Mouse (Mus musculus): ENCODE measurements around the gene Padi3. TPM values are rescaled to one million over a fixed set of nuclear protein-coding genes. Genes with fewer than 3 reads are reported as not detected.

The Padi3 gene
- polyA plus RNA-seq, 1 experiment, result not detected

DNA sequence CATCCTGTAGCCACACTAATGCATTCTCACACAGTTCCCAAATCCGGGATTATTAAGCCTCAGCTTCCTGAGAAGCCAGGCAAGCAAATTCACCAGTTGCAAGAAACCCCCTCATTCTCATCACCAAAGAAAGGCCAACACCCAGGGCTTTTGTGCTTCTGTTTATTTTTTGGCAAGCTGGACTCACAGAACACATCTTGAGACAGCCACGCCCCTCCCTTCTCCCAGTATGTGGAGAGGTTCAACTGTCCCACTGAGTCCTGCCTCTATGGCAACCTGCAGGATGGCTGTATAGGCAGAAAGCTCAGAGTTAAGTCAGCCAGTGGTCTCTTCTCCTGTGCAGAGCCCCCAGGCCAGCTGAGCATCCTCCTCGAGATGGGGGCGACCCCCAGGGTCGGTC is 25.2 kb downstream of the Padi3 start:
- no peak overlapping the region for H3K27ac ChIP-seq (ENCODE audit: insufficient read depth, low read length)
- no peaks in the 10 kb centered on the region for H3K4me1 ChIP-seq (ENCODE audit: control insufficient read depth, insufficient read depth, low read length)
- no peak overlapping the region for H3K4me3 ChIP-seq (ENCODE audit: insufficient read depth, low read length)
- no peak for TF ChIP-seq CTCF (IDR thresholded peaks at IDR 0.05; ENCODE audit: borderline replicate concordance, insufficient read depth, low read length)
- no peak for TF ChIP-seq POLR2A (IDR thresholded peaks at IDR 0.05; ENCODE audit: low read depth, low read length)

DNA sequence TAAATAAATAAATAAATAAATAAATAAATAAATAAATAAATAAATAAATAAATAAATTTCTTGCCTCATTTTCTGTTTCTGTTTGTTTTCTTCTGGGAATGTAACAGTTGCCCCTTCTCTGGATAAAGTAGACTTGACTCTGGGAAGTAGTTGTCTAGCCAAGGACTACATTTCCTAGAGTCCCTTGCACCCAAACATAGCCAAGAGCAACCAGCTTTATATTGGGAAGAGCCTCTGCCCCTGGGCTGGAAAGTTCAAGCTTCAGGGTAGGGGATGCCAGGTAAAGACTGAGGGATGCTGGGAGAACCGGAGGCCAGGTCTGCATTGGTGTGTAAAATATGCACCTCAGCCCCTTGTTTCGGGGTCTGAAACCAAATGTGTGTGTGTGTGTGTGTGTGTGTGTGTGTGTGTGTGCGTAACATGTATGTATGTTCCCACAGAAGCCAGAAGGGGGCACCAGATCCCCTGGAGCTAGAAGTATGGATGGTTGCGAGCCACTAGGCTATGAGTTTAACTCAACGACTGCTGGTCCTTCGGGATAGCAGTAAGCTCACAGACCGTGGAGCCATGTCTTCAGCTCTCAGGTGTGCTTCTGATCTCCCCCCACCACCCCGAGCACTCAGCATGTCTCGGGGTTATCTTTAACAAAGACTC is 26.0 kb downstream of the Padi3 start:
- no peak for TF ChIP-seq POLR2A (IDR thresholded peaks at IDR 0.05; ENCODE audit: low read depth, low read length)
- no peak for TF ChIP-seq CTCF (IDR thresholded peaks at IDR 0.05; ENCODE audit: borderline replicate concordance, insufficient read depth, low read length)
- Histone ChIP-seq H3K27ac (ENCODE audit: insufficient read depth, low read length) (no peak overlapping the region), H3K4me1 (ENCODE audit: control insufficient read depth, insufficient read depth, low read length) (no peaks in the 10 kb centered on the region), H3K4me3 (ENCODE audit: insufficient read depth, low read length) (no peak overlapping the region)

DNA sequence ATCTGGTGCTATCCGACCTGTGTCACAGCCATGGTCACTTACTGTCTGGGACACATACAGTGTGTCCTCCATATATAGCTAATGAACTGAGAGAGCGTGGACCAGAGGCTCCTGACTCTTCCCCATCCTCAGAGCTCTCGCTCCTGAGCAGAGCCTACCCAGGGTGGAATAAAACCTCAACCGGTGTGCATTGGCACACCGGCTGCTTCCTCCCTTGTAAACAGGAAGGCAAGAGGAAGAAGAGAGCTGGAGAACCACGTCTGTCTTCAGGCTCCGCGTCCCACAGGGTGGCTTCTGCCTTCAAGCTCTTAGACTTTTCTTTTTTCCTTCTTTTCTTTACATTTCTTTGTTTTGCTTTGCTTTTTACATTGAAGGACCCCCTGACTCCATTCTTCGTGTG is 27.6 kb downstream of the Padi3 start:
- Histone ChIP-seq H3K4me1 (ENCODE audit: control insufficient read depth, insufficient read depth, low read length) (no peaks in the 10 kb centered on the region), H3K4me3 (ENCODE audit: insufficient read depth, low read length) (no peak overlapping the region), H3K27ac (ENCODE audit: insufficient read depth, low read length) (no peak overlapping the region)
- TF ChIP-seq CTCF (IDR thresholded peaks at IDR 0.05; ENCODE audit: borderline replicate concordance, insufficient read depth, low read length) (no peak), POLR2A (IDR thresholded peaks at IDR 0.05; ENCODE audit: low read depth, low read length) (no peak)

DNA sequence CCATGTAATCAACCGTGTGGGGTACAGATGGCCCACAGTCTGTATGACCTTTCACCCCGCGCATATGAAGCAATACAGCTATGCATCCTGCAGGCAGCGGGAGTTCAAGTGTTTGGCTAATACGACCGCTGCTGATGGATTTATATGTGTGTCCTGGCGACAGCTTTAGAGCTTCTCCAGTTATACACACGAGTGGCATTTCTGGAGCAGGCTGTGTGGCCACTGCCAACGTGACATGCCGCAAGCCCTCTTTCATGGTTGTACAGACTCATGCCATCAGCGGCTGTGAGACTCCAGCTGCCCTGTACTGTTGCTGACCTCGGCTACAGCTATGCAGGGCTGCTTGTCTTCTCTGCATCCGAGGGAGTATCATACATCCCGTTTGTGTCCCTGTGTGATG is 29.9 kb downstream of the Padi3 start:
- H3K4me1 ChIP-seq (ENCODE audit: control insufficient read depth, insufficient read depth, low read length), result no peaks in the 10 kb centered on the region
- no peak overlapping the region for H3K27ac ChIP-seq (ENCODE audit: insufficient read depth, low read length)
- H3K4me3 ChIP-seq (ENCODE audit: insufficient read depth, low read length), result no peak overlapping the region
- no peak for TF ChIP-seq CTCF (IDR thresholded peaks at IDR 0.05; ENCODE audit: borderline replicate concordance, insufficient read depth, low read length)

DNA sequence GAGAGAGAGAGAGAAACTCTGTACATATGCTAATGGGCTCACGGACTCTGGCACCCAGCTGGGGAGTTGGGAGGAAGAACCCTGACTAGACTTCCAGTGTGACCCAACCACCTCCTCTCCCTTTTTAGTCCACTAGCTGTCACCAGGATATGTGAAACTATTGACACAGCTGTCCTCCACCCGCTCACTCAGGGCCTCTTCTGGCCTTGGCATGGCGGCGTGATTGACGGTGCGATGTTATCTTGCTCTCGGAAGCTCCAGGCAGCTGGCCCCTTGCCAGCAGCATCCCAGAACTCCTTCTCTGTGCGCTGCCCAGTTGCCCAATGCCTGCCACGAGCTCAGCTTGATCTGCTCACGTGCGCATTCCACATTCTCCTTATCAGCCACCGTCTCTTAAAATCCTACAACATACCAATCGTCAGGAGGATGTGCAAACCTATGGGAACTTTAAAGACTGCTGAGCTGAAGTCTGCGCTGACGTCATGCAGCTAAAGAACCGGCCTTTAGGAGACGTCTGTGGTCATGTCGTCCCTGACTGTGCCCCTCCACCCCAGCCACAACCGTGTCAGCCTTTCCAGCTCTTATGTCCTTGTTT is 30.5 kb downstream of the Padi3 start:
- TF ChIP-seq POLR2A (IDR thresholded peaks at IDR 0.05; ENCODE audit: low read depth, low read length) (no peak), CTCF (IDR thresholded peaks at IDR 0.05; ENCODE audit: borderline replicate concordance, insufficient read depth, low read length) (no peak)
- Histone ChIP-seq H3K4me1 (ENCODE audit: control insufficient read depth, insufficient read depth, low read length) (no peaks in the 10 kb centered on the region), H3K27ac (ENCODE audit: insufficient read depth, low read length) (no peak overlapping the region), H3K4me3 (ENCODE audit: insufficient read depth, low read length) (no peak overlapping the region)

DNA sequence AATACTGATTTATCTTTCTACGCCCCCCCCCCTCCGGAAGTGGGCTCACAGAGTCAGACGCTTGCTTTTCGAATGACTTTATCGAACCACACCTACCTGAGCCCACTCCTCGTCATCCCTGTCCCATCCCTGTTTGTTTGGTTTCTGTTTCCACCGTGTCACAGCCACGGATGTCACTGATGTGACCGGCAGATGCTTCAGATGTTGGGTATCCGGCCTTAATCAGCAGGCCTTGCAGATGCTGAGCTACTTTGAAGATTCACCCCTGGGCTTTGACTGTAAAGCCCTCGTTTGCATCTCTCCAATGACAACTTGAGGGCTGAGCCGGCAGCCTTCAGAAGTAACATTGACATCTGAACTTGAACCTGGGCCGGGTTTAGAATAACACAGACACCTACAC is 33.8 kb downstream of the Padi3 start:
- no peaks in the 10 kb centered on the region for H3K4me1 ChIP-seq (ENCODE audit: control insufficient read depth, insufficient read depth, low read length)
- H3K4me3 ChIP-seq (ENCODE audit: insufficient read depth, low read length), result no peak overlapping the region
- TF ChIP-seq POLR2A (IDR thresholded peaks at IDR 0.05; ENCODE audit: low read depth, low read length) (no peak), CTCF (IDR thresholded peaks at IDR 0.05; ENCODE audit: borderline replicate concordance, insufficient read depth, low read length) (no peak)
- no peak overlapping the region for H3K27ac ChIP-seq (ENCODE audit: insufficient read depth, low read length)

DNA sequence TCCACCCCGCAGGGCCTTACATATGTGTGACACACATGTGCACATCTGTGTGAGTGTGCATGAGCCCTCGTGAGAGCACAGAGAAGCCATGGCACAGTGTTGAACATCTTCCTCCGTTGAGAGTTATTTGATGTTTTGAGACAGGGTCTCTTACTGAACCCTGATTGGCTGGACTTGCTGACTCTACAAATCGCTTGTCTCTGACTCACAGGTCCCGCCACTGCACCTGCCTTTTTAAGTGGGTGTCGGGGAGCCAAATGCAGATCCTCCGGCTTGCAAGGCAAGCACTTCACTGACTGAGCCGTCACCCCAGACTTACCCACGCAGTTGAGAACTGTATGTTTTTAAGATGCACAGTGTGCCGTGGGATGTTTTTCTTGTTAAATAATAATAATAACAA is 34.6 kb downstream of the Padi3 start:
- no peak overlapping the region for H3K4me3 ChIP-seq (ENCODE audit: insufficient read depth, low read length)
- H3K4me1 ChIP-seq (ENCODE audit: control insufficient read depth, insufficient read depth, low read length), result no peaks in the 10 kb centered on the region
- H3K27ac ChIP-seq (ENCODE audit: insufficient read depth, low read length), result no peak overlapping the region
- TF ChIP-seq POLR2A (IDR thresholded peaks at IDR 0.05; ENCODE audit: low read depth, low read length), result no peak
- no peak for TF ChIP-seq CTCF (IDR thresholded peaks at IDR 0.05; ENCODE audit: borderline replicate concordance, insufficient read depth, low read length)

DNA sequence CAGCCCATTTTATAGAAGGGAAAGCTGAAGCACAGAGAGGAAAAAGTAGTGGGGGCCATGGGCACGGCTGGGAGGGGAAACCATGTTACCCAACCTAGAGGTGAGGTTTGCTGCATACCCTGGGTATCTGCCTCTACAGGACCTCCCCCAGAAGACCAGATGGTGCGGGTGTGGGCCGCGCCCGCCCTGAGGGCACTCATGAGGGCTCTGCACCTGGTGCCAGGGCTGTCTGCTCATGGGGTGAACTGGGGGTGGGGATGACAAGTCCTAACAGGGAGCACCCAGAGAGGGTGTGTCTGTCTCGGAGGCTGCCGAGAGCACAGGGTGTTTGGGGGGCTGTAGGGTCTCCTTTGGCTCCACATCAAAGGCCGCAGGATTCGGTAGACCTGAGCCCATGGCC is 35.6 kb downstream of the Padi3 start:
- TF ChIP-seq POLR2A (IDR thresholded peaks at IDR 0.05; ENCODE audit: low read depth, low read length) (no peak), CTCF (IDR thresholded peaks at IDR 0.05; ENCODE audit: borderline replicate concordance, insufficient read depth, low read length) (no peak)
- Histone ChIP-seq H3K27ac (ENCODE audit: insufficient read depth, low read length) (no peak overlapping the region), H3K4me1 (ENCODE audit: control insufficient read depth, insufficient read depth, low read length) (no peaks in the 10 kb centered on the region), H3K4me3 (ENCODE audit: insufficient read depth, low read length) (no peak overlapping the region)

DNA sequence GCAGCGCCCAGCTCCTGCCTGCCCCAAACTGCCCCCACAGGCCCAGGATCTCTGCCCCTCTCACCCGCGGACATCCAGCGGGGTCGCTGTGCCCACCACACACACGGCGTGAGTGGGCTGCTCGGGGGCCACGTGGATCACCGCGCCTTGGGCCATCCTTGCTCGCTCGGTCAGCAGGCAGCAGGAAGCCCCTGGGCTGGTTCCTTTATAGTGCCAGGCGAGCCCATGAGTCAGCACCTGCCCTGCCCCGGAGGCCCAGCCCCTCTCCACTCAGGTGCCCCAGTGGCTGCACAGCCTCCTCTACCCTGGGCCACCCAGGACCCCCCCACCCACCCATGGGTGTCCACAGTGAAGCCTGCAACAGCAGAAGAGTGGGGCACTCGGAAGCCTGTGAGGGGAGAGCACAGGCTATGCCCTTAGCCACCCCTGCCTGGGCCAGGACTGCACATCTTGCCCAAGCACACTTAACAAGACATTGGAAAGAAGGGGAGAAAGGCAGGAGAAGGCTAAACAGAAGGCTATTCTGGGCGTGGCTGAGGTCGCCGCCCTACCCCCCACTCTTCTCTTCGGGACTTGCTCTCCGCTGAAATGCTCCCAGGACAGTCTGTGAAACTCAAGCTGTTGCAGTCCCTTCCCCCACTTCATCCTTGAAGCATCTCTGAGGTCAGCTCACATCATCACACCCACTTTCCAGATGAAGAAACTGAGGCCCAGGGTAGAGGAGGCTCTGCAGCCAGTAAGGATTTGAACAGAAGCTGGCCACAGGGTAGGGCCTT is 36.2 kb downstream of the Padi3 start, which contains the start of gene Padi4:
Gene Padi4, minus strand, starts transcription at position 212 of the 776 bp plus-strand sequence.
- Histone ChIP-seq H3K4me3 (ENCODE audit: insufficient read depth, low read length) (no peak within 1 kb of the TSS), H3K27ac (ENCODE audit: insufficient read depth, low read length) (no peak within 1 kb of the TSS), H3K4me1 (ENCODE audit: control insufficient read depth, insufficient read depth, low read length) (no peaks in the 10 kb centered on the region)
- TF ChIP-seq POLR2A (IDR thresholded peaks at IDR 0.05; ENCODE audit: low read depth, low read length) (no peak), CTCF (IDR thresholded peaks at IDR 0.05; ENCODE audit: borderline replicate concordance, insufficient read depth, low read length) (no peak)

DNA sequence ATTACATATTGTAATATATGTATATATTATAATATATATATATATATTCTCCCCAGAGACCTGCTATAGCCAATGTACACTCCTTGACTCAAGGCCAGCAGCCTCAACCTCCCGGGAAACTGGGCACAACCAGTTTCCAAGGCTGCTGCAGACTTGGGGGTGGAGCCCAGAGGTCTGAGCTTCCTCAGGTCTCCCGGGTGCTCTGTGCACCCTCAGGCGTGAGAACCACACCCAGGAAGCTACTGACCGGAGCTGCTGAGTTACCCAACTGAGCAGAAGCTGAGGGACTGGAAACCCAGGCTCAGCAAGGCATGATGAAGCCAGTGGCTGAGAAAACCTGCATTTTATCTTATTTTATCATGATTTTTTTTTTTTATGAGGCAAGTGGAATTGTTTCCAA is 39.4 kb downstream of the Padi3 start:
- TF ChIP-seq POLR2A (IDR thresholded peaks at IDR 0.05; ENCODE audit: low read depth, low read length), result no peak
- H3K4me3 ChIP-seq (ENCODE audit: insufficient read depth, low read length), result no peak overlapping the region
- H3K27ac ChIP-seq (ENCODE audit: insufficient read depth, low read length), result no peak overlapping the region
- no peaks in the 10 kb centered on the region for H3K4me1 ChIP-seq (ENCODE audit: control insufficient read depth, insufficient read depth, low read length)

Data from embryonic fibroblast, embryonic 13.5 days (primary cell).